ENCODE assay signal across 14 mouse cellular contexts in genomic region chr17:85614722-85615331, GRCm38 (mm10). TPM values are rescaled to one million over a fixed set of nuclear protein-coding genes. Genes with fewer than 3 reads are reported as not detected.
A peak's percentile ranks its signal among the peaks of the same experiment; 100 is the strongest.
DNase-seq lines count a peak whose midpoint lies in the region; ATAC-seq and TF ChIP-seq lines count a peak whose summit lies in the region.
"Had no signal": no experiment of that assay in that cellular context is flagged by ENCODE, and none has a peak within 500 bp of the region (broad histone marks: within the 10 kb centered on the region; RNA-seq: fewer than 3 reads in every experiment).

No protein-coding gene starts in this region.

- peak overlapping the region; percentile 28; the same call in 1 of the 2 replicates for H3K4me2 ChIP-seq in heart, postnatal 0 days (ENCODE audit: low read depth, low read length)
- H3K4me2 ChIP-seq in forebrain, embryonic 16.5 days (ENCODE audit: low read length) = peak overlapping the region; percentile 40
- H3K4me2 ChIP-seq in midbrain, embryonic 14.5 days (ENCODE audit: low read length) = peak overlapping the region; percentile 48; the same call in 1 of the 2 replicates

- H3K27ac ChIP-seq in heart, postnatal 0 days (ENCODE audit: low read depth) = no peak overlapping the region
- H3K27ac ChIP-seq in forebrain, embryonic 16.5 days (ENCODE audit: low read length) = peak overlapping the region; percentile 33; the same call in 1 of the 2 replicates
- H3K27ac ChIP-seq in midbrain, embryonic 14.5 days (replicated peaks; ENCODE audit: low read depth, low read length) = peak overlapping the region; percentile 75
- H3K27ac ChIP-seq: gastrocnemius, adult 2 months had no signal

- no peak overlapping the region for H3K9ac ChIP-seq in heart, postnatal 0 days (replicated peaks; ENCODE audit: low read depth, low read length)
- peak overlapping the region; percentile 46 for H3K9ac ChIP-seq in forebrain, embryonic 16.5 days (replicated peaks; ENCODE audit: low read depth, low read length)
- H3K9ac ChIP-seq in midbrain, embryonic 14.5 days (replicated peaks; ENCODE audit: low read length) = peak overlapping the region; percentile 45; the same call in 1 of the 2 replicates

- DNase-seq in heart, postnatal 0 days (ENCODE audit: low spot score) = no peak
- no peak for DNase-seq in heart, adult 18-20 months
- DNase-seq in embryo, embryonic 10.5 days (ENCODE audit: low spot score) = peak; percentile 54
- DNase-seq in midbrain, embryonic 14.5 days = peak; percentile 52
- DNase-seq in ovary, adult 18-20 months (ENCODE audit: low spot score) = no peak
- no peak for DNase-seq in right cerebral cortex, adult 2 months (ENCODE audit: low spot score in 2 of 2)
- DNase-seq: gastrocnemius, adult 2 months; kidney, adult 18-20 months; layer of hippocampus, adult 9-11 months had no signal

- H3K4me3 ChIP-seq in heart, postnatal 0 days (ENCODE audit: low read depth, low read length) = peak overlapping the region; percentile 12
- H3K4me3 ChIP-seq in forebrain, embryonic 16.5 days (replicated peaks; ENCODE audit: low read length) = peak overlapping the region; percentile 38
- H3K4me3 ChIP-seq in midbrain, embryonic 14.5 days (replicated peaks; ENCODE audit: low read depth, low read length) = peak overlapping the region; percentile 28
- H3K4me3 ChIP-seq: gastrocnemius, adult 2 months had no signal

- 2% methylated on average over 37 of the region's 38 CpGs for WGBS in heart, postnatal 0 days
- under 1% methylated on average over 33 of the region's 38 CpGs for WGBS in forebrain, embryonic 16.5 days
- 1% methylated on average over 38 of the region's 38 CpGs for WGBS in midbrain, embryonic 14.5 days

- no peak for TF ChIP-seq EP300 in heart, postnatal 0 days (IDR thresholded peaks at IDR 0.05; ENCODE audit: low read depth)

- H3K27me3 ChIP-seq in heart, postnatal 0 days (ENCODE audit: control insufficient read depth, insufficient read depth, low read length) = peaks cover 100% of the 10 kb centered on the region
- H3K27me3 ChIP-seq in forebrain, embryonic 16.5 days (replicated peaks; ENCODE audit: control insufficient read depth, insufficient read depth, low read length) = peaks cover 89% of the 10 kb centered on the region
- H3K27me3 ChIP-seq in midbrain, embryonic 14.5 days (ENCODE audit: control insufficient read depth, insufficient read depth, low read length) = peaks cover 100% of the 10 kb centered on the region

- no peaks in the 10 kb centered on the region for H3K9me3 ChIP-seq in heart, postnatal 0 days (replicated peaks; ENCODE audit: control insufficient read depth, low read length)
- no peaks in the 10 kb centered on the region for H3K9me3 ChIP-seq in forebrain, embryonic 16.5 days (ENCODE audit: control insufficient read depth, low read length)
- no peaks in the 10 kb centered on the region for H3K9me3 ChIP-seq in midbrain, embryonic 14.5 days (ENCODE audit: control insufficient read depth, low read length)

- TF ChIP-seq CTCF in heart, postnatal 0 days (IDR thresholded peaks at IDR 0.05; ENCODE audit: low read depth) = no peak

- ATAC-seq in heart, postnatal 0 days (ENCODE audit: insufficient read depth, low read depth) = no peak
- ATAC-seq in forebrain, embryonic 16.5 days = no peak
- ATAC-seq in midbrain, embryonic 14.5 days (ENCODE audit: low FRiP score, low TSS enrichment) = no peak
- no peak for ATAC-seq in erythroblast, adult 5-6 weeks (replicated peaks; ENCODE audit: low FRiP score, poor library complexity, severe bottlenecking)
- ATAC-seq: CD4-positive, CD25-positive, alpha-beta regulatory T cell, adult 4 months had no signal

- H3K36me3 ChIP-seq in heart, postnatal 0 days (replicated peaks; ENCODE audit: control insufficient read depth, insufficient read depth, low read length) = no peaks in the 10 kb centered on the region
- H3K36me3 ChIP-seq in forebrain, embryonic 16.5 days (ENCODE audit: control insufficient read depth, insufficient read depth) = no peaks in the 10 kb centered on the region
- no peaks in the 10 kb centered on the region for H3K36me3 ChIP-seq in midbrain, embryonic 14.5 days (ENCODE audit: control insufficient read depth, insufficient read depth, low read length)

- no peaks in the 10 kb centered on the region for H3K4me1 ChIP-seq in heart, postnatal 0 days (ENCODE audit: control insufficient read depth, insufficient read depth)
- peaks cover 32% of the 10 kb centered on the region for H3K4me1 ChIP-seq in forebrain, embryonic 16.5 days (replicated peaks; ENCODE audit: control insufficient read depth, insufficient read depth, low read length)
- no peaks in the 10 kb centered on the region for H3K4me1 ChIP-seq in midbrain, embryonic 14.5 days (ENCODE audit: control insufficient read depth, insufficient read depth, low read length)

RNA-seq across cellular contexts. Expression of gene Six3, which starts 1.4 kb away (rescaled TPM):
- total RNA-seq in heart, postnatal 0 days (2014; rRNA removed; ENCODE audit: low replicate concordance) = not detected in 2 replicates
- polyA plus RNA-seq in heart, postnatal 0 days (2015; fragmentation: Nextera tagmentation; extraction: Ambion mirVana) = not detected in 2 replicates
- not detected for total RNA-seq in heart, adult 18-20 months (2021)
- polyA plus RNA-seq in forebrain, embryonic 16.5 days (2015; fragmentation: Nextera tagmentation; extraction: Ambion mirVana) = 15.6 and 17.6 TPM in 2 replicates
- polyA plus RNA-seq in midbrain, embryonic 14.5 days (2014; fragmentation: Nextera tagmentation; extraction: Ambion mirVana) = 19.9 and 20.2 TPM in 2 replicates
- total RNA-seq in erythroblast, adult 5-6 weeks (2015; ENCODE audit: low replicate concordance) = not detected in 2 replicates
- not detected in 2 replicates for total RNA-seq in erythroblast, adult 5-6 weeks (2017; ENCODE audit: low replicate concordance)
- total RNA-seq: gastrocnemius, adult 2 months had no signal
- polyA plus RNA-seq: liver, embryonic 16.5 days; stomach, embryonic 16.5 days had no signal

Comparison
In these comparisons a context has a peak if more than half of its experiments do, and no peak if none do; other contexts are left out.
1. DNase-seq: peak in embryo, embryonic 10.5 days (single experiment) and midbrain, embryonic 14.5 days (single experiment); none in heart, postnatal 0 days (single experiment), heart, adult 18-20 months (0 of 2), ovary, adult 18-20 months (single experiment) and right cerebral cortex, adult 2 months (0 of 2).
2. Peak in every context shown above with its lines, with median percentiles within 50 percentile points of each other: H3K4me2 ChIP-seq and H3K4me3 ChIP-seq.